Mouse (Mus musculus) MEL (cell line): ENCODE data around the gene Tnfaip1. TPM values are rescaled to one million over a fixed set of nuclear protein-coding genes. Genes with fewer than 3 reads are reported as not detected.
"Not testable (repeated sequence)": the region's sequence is repeated elsewhere in the genome, so short reads cannot be mapped to it uniquely, and the experiment has no call there.

ENCODE experiments used
- DNase-seq: peaks from one replicate; pipeline ENCODE4 v3.0.0; 2011; ENCODE audit warnings: low read depth, low spot score
- H3K27ac ChIP-seq: 2 replicates; pipeline ENCODE4 v1.5.1; 2012; ENCODE audit warnings: low read depth, mild to moderate bottlenecking, control low read depth, low read length, moderate library complexity; ENCODE audit not compliant: control insufficient read depth
- H3K27me3 ChIP-seq, 2 experiments: fragments of 150-350 bp in 1 of 2; sonication (generic) in 1 of 2; 2 replicates each; pipeline ENCODE4 v1.6.1; 2012; ENCODE audit warnings: low read length in 2 of 2, mild to moderate bottlenecking in 2 of 2, improper control_type of control experiment in 1 of 2, moderate library complexity in 1 of 2; ENCODE audit not compliant: insufficient read depth in 2 of 2, control insufficient read depth in 1 of 2
- H3K36me3 ChIP-seq, 2 experiments: 2 replicates each; pipeline ENCODE4 v1.6.1; 2012 to 2014; ENCODE audit warnings: low read length in 2 of 2, improper control_type of control experiment in 1 of 2, inconsistent platforms in 1 of 2, mild to moderate bottlenecking in 1 of 2; ENCODE audit not compliant: insufficient read depth in 2 of 2, control insufficient read depth in 1 of 2
- H3K4me1 ChIP-seq, 2 experiments: fragments of 150-350 bp in 1 of 2; sonication (generic) in 1 of 2; 2 replicates each; pipeline ENCODE4 v1.6.1; 2012; ENCODE audit warnings: low read length in 2 of 2, improper control_type of control experiment in 1 of 2, mild to moderate bottlenecking in 1 of 2; ENCODE audit not compliant: insufficient read depth in 2 of 2, control insufficient read depth in 1 of 2
- H3K4me3 ChIP-seq, 2 experiments: fragments of 150-350 bp in 1 of 2; sonication (generic) in 1 of 2; 2 replicates each; pipeline ENCODE4 v1.5.1; 2012; ENCODE audit warnings: low read depth in 2 of 2, low read length in 2 of 2, mild to moderate bottlenecking in 2 of 2, moderate library complexity in 2 of 2, control low read depth in 1 of 2, improper control_type of control experiment in 1 of 2; ENCODE audit not compliant: control insufficient read depth in 1 of 2, insufficient read depth in 1 of 2
- H3K79me2 ChIP-seq: 2 replicates; pipeline ENCODE4 v1.6.1; 2012; ENCODE audit warnings: mild to moderate bottlenecking, low read length, moderate library complexity; ENCODE audit not compliant: control insufficient read depth, poor library complexity, insufficient read depth
- H3K9ac ChIP-seq: 2 replicates; pipeline ENCODE4 v1.6.1; 2012; ENCODE audit warnings: low read depth, mild to moderate bottlenecking, control low read depth, low read length, moderate library complexity; ENCODE audit not compliant: control insufficient read depth, poor library complexity, severe bottlenecking
- H3K9me3 ChIP-seq: fragments of 150-350 bp; sonication (generic); replicated peaks from 2 replicates; pipeline ENCODE4 v1.6.1; 2012; ENCODE audit warnings: mild to moderate bottlenecking, low read length, improper control_type of control experiment, moderate library complexity; ENCODE audit not compliant: insufficient read depth
- CTCF ChIP-seq, 3 experiments: IDR thresholded peaks in 2 of 3; conservative IDR thresholded peaks in 1 of 3; 2 replicates each; pipeline ENCODE4 v1.5.1; 2011 to 2012; ENCODE audit warnings: low read length in 3 of 3, low read depth in 2 of 3, mild to moderate bottlenecking in 2 of 3, improper control_type of control experiment in 1 of 3, inconsistent platforms in 1 of 3, mixed read lengths in 1 of 3, moderate library complexity in 1 of 3; ENCODE audit not compliant: control insufficient read depth in 1 of 3, insufficient read depth in 1 of 3, poor library complexity in 1 of 3, severe bottlenecking in 1 of 3
- ETS1 ChIP-seq: IDR thresholded peaks from 2 replicates; pipeline ENCODE4 v1.6.1; 2012; ENCODE audit warnings: low read depth, mild to moderate bottlenecking, inconsistent platforms, low read length, improper control_type of control experiment, moderate library complexity
- MAX ChIP-seq: IDR thresholded peaks from 2 replicates; pipeline ENCODE4 v1.6.1; 2011; ENCODE audit warnings: low read length, improper control_type of control experiment
- RAD21 ChIP-seq: IDR thresholded peaks from 2 replicates; pipeline ENCODE4 v1.6.1; 2011; ENCODE audit warnings: mild to moderate bottlenecking, low read depth, low read length, improper control_type of control experiment
- RCOR1 ChIP-seq: IDR thresholded peaks from 2 replicates; pipeline ENCODE4 v1.6.1; 2012; ENCODE audit warnings: low read depth, mild to moderate bottlenecking, inconsistent platforms, low read length, improper control_type of control experiment
- SMC3 ChIP-seq: IDR thresholded peaks from 2 replicates; pipeline ENCODE4 v1.6.1; 2011; ENCODE audit warnings: low read depth, low read length, improper control_type of control experiment
- USF1 ChIP-seq: IDR thresholded peaks from 2 replicates; pipeline ENCODE4 v1.6.1; 2014; ENCODE audit warnings: low read depth, mild to moderate bottlenecking, inconsistent platforms, low read length, improper control_type of control experiment, moderate library complexity
- USF2 ChIP-seq, 2 experiments: IDR thresholded peaks; 2 replicates each; pipeline ENCODE4 v1.6.1; 2011 to 2012; ENCODE audit warnings: improper control_type of control experiment in 2 of 2, low read length in 2 of 2, borderline replicate concordance in 1 of 2, inconsistent platforms in 1 of 2, low read depth in 1 of 2, mild to moderate bottlenecking in 1 of 2; ENCODE audit not compliant: insufficient read depth in 1 of 2
- ZNF384 ChIP-seq: IDR thresholded peaks from 2 replicates; pipeline ENCODE4 v1.6.1; 2012; ENCODE audit warnings: low read depth, mild to moderate bottlenecking, inconsistent platforms, low read length, improper control_type of control experiment
- polyA plus RNA-seq, 2 experiments: library from polyadenylated mRNA; stranded (reverse) in 1 of 2; unstranded in 1 of 2; fragments of >175 nt in 1 of 2; fragments of >200 nt in 1 of 2; gene quantifications; 2 replicates each; pipeline versions ENCODE4 v1.2.1 to v1.2.4; 2012; ENCODE audit warnings: low replicate concordance in 2 of 2, low read depth in 1 of 2; ENCODE audit not compliant: insufficient read length in 2 of 2, insufficient read depth in 1 of 2, missing spikeins in 1 of 2
- total RNA-seq: library from RNA; depleted of rRNA; stranded (reverse); fragments of 300-350 nt; gene quantifications from 2 replicates; pipeline ENCODE4 v1.2.3, GENCODE M21; 2012

Gene Tnfaip1
- total and polyA plus RNA-seq, 3 experiments: 3.9 to 7.4 TPM; not detected in 1

DNA sequence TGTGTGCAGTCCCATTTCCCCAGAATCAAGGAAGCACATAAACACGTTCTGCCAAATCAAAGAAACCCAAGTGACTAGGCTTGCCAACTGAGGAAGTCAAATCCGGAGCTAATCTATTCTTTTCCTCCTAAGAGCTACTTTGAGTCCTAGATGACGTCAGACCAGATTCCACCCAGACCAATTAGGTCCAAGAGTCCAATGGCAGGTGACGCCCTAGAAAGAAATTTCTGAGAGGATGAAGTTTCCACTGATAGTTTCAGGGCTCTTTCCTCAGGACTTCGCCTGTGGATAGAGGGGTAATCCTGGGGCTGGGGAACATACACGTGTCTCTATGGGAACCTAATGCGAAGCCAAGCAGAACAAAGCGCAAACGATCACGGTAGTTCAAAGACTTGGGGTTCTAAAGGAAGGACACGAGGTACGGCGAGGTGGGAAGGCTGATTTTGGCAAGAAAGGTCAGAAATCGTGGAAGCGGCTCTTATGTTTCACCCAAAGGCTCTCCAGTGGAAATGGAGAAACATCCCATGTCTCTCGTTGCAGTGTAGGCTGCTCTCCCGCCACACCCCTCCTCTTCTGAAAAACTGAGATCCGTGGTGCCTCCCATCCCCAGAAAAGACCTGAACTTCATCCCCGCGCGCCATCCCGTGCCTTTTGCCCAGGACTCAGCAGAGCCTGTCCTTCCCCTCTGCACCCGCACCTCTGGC is 604 bp downstream of the Tnfaip1 start:
- H3K27me3 ChIP-seq: no peaks in the 10 kb centered on the region
- H3K79me2 ChIP-seq: peaks cover 23% of the 10 kb centered on the region
- DNase-seq: peak; percentile 76
- H3K27ac ChIP-seq: peak overlapping the region; percentile 29; the same call in 1 of the 2 replicates
- peaks cover 0 to 34% of the 10 kb centered on the region in 2 experiments; a peak in 3 of 4 replicates for H3K4me1 ChIP-seq
- H3K9ac ChIP-seq: peak overlapping the region; percentile 48
- H3K9me3 ChIP-seq: no peaks in the 10 kb centered on the region
- TF ChIP-seq USF1 (no peak), RCOR1 (peak; percentile 67), MAX (peak; percentile 65), ZNF384 (no peak)
- peaks cover 3 to 25% of the 10 kb centered on the region in 2 experiments for H3K36me3 ChIP-seq
- peak overlapping the region; percentile 67 to 81 for H3K4me3 ChIP-seq

DNA sequence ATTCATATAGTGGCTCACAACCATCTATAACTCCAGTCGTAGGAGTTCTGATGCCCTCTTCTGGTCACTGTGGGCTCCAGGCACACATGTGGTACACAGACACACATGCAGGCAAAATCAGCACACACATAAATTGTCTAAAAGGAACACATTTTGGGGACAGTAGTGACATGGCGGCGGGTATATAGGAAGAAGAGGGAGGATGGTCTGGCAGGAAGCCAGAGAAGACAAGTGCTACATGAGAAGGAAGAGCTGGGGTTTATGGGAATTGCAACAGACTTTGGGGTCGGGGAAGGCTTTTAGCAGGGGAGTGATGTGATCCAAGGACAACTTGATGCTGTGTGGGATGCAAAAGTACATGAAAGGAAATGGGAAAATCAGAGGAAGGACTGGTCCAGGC is 1.6 kb downstream of the Tnfaip1 start:
- TF ChIP-seq USF2 (IDR thresholded peaks at IDR 0.05; ENCODE audit: borderline replicate concordance in 1 of 2, insufficient read depth in 1 of 2, low read depth in 1 of 2, low read length in 2 of 2): no peak
- TF ChIP-seq RAD21: peak; percentile 11
- no peak for TF ChIP-seq ETS1
- peak; percentile 19 to 43 (median 29); a peak in 5 of 6 replicates for TF ChIP-seq CTCF (IDR thresholded peaks at IDR 0.05 in 2 of 3, conservative IDR thresholded peaks at IDR 0.05 in 1 of 3; ENCODE audit: control insufficient read depth in 1 of 3, insufficient read depth in 1 of 3, low read depth in 2 of 3, low read length in 3 of 3, poor library complexity in 1 of 3, severe bottlenecking in 1 of 3)
- TF ChIP-seq SMC3: peak; percentile 29; the same call in 1 of the 2 replicates
- Histone ChIP-seq H3K9ac (no peak overlapping the region), H3K27ac (no peak overlapping the region), H3K4me1 (peaks cover 0 to 34% of the 10 kb centered on the region in 2 experiments; a peak in 3 of 4 replicates), H3K9me3 (no peaks in the 10 kb centered on the region), H3K27me3 (no peaks in the 10 kb centered on the region), H3K79me2 (peaks cover 23% of the 10 kb centered on the region), H3K36me3 (peaks cover 3 to 25% of the 10 kb centered on the region in 2 experiments), H3K4me3 (no peak overlapping the region)
- no peak for DNase-seq

DNA sequence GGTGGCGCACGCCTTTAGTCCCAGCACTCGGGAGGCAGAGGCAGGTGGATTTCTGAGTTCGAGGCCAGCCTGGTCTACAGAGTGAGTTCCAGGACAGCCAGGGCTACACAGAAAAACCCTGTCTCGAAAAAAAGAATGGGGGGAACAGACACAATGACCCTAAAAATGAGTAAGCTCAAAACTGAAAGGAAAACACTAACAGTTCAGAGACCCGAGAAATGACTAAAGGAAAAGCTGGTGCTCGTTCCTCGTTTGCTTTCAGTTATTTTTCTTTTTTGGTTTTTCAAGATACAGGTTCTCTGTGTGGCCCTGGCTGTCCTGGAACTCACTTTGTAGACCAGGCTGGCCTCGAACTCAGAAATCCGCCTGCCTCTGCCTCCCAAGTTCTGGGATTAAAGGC is 4.6 kb downstream of the Tnfaip1 start:
- peaks cover 0 to 12% of the 10 kb centered on the region in 2 experiments; a peak in 3 of 4 replicates for H3K4me1 ChIP-seq
- H3K9me3 ChIP-seq, H3K9ac ChIP-seq, H3K27ac ChIP-seq, DNase-seq, H3K36me3 ChIP-seq, H3K79me2 ChIP-seq, H3K4me3 ChIP-seq, H3K27me3 ChIP-seq: not testable (repeated sequence)
